Mouse (Mus musculus) stomach, postnatal 0 days (tissue): Measurements from ENCODE around the gene Gna11.

ENCODE experiments used
- CTCF ChIP-seq: IDR thresholded peaks from 2 replicates; pipeline ENCODE4 v1.5.1; 2016; ENCODE audit warnings: antibody characterized with exemption, low read depth, mild to moderate bottlenecking, moderate library complexity
- EP300 ChIP-seq: optimal IDR thresholded peaks from 2 replicates; pipeline ENCODE3; 2016; ENCODE audit warnings: antibody characterized with exemption

DNA sequence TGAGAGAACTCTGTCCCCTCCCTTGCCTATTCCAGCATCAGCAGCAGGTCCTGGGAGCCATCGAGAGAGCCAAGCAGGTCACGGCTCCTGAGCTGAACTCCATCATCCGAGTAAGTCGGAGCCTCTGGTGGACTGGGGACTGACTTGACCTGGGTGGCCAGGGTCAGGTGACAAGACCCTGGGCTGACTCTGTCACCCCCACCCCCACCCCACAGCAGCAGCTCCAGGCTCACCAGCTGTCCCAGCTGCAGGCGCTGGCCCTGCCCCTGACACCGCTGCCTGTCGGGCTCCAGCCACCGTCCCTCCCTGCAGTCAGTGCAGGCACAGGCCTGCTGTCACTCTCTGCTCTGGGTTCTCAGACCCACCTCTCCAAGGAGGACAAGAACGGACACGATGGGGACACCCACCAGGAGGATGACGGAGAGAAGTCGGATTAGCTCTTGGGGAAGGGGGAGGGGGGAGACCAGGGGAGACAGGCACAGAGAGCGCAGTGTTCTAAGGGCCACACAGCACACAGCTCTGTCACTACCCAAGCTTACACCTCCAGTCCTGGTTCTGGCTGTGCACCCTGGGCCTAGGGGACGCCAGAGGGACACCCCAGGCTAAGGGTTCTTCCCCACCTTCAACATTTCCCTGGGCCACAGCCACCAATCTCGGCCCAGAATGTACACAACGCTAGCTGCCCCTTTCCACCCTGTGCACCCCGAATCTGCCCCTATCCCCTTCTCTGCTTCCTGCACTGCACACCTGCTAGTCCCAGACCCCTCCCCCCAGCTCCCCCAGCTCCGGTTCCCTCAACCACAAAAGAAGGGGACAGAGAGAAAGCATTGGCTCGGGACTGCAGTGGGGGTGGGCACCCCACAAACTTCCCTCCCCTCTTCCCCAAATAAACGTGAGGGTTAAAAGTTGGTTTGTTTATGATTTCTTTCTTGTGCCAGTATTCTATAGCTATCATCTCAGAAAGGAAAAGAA, 20.6 kb upstream of the Gna11 start:
- TF ChIP-seq CTCF = no peak
- TF ChIP-seq EP300 = no peak
